Mouse (Mus musculus): ENCODE results near the gene Slc22a5.
"Not testable (repeated sequence)": the region's sequence is repeated elsewhere in the genome, so short reads cannot be mapped to it uniquely, and the experiment has no call there.

Gene Slc22a5

DNA sequence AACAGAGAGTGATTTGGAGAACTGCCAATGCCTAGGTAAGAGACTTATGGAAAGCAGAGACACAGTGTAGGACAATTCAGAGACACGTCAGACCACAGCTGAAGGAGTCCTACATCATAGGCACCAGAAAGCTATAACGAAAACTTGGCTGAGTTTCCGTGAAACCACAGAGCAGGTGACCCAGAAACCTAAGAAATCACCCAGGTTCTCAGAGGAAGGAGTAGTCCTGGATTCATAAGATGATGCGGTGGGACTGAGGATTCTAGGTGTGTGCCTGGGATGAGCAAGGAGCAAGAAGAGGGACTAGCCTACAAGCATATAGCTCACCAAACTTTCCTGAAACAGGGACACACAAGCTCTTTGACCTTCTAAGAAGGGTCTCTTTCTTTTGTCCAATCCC lies 3.2 kb downstream of the Slc22a5 start:
- DNase-seq = peak in 1 of 2 experiments; percentile 15

DNA sequence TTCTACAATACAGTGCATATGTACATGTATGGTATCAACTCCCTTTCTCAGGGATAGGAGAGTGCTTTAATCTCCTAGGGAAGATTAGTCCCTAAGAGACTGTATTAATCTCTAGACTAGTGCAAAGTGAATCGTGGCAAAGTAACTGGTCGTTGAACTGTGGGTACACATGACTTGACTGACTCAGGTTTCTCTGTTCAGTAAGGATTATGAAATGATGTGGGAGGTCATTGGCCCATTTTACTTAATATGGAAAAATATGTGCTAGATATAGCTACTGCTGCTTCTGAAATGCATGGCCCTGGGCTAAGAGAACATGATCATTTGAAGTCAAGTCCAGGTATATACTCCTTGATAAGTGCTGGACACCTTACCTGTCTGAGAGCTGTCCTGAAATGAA lies 8.2 kb downstream of the Slc22a5 start:
- no peak for DNase-seq

DNA sequence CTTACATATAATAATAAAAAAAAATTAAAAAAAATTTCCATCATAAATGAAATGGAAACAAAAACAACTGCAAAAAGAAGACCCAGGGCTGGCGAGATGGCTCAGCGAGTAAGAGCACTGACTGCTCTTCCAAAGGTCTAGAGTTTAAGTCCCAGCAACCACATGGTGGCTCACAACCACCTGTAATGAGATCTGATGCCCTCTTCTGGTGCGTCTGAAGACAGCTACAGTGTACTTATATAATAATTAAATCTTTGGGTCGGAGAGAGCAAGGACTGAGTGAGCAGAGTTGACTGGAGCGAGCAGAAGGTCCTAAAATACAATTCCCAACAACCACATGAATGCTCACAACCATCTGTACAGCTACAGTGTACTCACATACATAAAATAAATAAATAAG lies 13.4 kb downstream of the Slc22a5 start:
- DNase-seq = not testable (repeated sequence)

DNA sequence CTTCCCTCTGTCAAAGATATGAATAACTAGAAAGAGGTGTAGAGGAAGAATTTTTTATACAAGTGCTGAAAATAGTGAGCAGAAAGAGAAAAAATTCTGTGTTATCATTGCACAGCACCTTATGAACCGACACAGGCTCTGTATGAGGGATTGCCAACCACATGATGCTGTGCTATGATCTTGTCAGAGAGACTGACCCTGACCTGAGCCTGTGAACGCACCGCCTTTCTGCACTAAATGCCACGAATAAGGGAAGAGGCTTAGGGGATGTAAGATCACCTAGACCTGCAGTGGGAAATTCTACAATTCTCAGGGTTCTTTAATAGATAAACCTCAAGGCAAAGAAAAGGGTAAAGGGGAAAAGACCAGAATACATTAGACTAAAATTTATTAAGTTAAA lies 15.0 kb downstream of the Slc22a5 start:
- no peak for DNase-seq

DNA sequence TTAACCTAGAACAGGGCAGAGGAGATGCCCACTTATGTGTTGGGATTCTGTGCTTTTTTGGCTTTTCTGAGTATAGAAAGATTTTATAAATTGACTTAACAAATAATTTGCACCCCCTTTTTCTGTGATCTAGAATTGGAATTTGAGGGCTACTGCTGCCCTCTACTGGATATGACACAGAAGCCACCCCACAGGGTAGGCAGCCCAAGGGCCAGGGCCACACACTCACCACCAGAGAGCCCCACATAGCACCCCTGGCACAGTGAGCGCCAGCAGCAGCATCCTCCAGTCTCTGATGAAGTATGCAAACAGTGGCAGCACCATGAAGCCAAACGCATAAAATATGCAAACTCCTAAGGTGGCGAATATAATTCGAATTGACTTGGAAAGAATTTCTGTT lies 16.8 kb downstream of the Slc22a5 start:
- DNase-seq = peak in 1 of 2 experiments; percentile 13

DNA sequence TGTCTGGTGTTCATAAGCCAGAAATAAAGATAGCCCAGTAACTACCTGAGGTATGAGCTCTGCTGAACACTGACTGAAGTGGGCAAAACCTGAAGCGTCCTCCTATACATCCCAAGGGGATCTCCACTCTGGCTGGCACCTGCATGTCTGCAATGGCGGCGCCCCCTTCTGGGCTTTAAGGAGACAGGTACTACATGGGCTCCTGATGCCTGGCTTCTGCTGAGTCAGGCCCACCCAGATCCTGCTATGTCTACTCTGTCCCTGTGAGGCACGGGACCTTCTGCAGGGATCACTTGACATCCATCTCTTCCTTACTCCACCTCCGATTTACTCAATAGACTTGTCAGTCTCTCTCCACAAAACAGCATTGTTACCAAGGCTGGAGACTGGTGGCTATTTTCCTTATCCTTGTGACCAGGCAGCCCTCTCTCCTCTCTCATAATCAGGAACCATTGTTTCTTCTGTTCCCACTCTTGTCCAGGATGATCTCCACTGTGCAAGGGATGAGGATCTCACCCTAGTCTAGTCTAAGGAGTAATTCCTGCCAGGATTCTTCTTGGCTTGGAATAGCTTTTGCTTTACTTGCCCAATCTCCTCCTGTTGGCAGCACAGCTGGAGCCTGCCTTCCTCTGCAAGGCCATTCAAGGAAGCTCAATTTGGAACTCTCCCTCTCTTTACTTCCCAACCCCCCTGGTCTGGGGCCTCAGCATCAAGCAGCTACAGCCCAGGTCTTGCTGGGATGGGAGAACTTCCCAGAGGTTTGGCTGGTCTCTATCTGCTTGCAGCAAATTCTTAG lies 17.4 kb downstream of the Slc22a5 start:
- DNase-seq = not testable (repeated sequence)

DNA sequence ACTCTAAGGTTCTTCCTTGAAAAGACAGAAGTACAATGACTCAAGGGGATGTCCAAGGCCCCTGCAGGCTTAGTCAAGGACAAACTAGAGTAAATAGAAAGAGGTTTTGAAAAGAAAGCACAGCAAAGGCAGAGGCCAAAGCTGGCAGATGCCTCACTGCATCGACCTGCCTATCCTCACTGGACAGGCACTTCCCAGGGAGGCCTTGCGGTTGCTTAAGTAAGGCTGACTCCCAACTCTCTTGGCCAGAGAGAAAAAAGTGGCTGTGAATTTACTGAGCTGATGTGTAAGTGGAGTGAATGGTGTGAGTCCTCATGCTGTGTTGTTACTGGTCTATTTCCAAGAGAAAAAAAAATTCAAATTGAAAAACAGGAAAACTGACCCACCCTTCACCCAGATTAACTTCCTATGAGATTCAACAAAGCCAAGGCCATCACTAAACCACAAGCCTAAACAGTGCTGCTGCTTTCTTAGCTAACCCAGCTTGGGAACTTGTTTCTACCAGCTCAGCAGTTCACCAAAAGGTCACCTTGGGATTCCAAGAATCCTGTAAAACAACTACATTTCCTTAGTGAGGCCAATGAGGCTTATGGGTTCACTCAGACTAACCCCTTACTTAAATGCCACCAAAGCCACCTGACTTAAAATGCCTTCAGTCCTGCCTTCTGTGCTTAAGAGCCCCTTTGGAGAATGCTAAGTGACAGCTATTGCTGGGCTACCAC lies 19.5 kb downstream of the Slc22a5 start:
- DNase-seq = no peak

DNA sequence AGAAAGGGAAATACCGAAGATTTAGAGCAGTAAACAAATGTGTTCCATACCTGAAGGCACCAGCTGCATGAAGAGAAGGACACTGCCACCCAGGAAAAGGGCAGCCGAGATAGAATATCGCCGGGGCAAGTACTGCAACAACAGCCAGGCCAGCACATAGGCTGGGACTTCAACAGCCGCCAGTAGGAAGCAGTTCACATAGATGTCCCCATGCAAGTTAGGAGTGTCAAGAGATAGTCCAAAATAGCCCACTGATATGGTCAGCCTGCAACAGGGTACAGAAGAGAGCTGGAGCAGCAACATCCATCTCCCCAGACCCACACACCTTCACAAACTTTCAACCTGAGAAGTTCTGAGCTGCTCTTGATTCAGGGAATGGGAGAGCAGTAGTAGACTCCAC lies 22.3 kb downstream of the Slc22a5 start:
- no peak for DNase-seq

DNA sequence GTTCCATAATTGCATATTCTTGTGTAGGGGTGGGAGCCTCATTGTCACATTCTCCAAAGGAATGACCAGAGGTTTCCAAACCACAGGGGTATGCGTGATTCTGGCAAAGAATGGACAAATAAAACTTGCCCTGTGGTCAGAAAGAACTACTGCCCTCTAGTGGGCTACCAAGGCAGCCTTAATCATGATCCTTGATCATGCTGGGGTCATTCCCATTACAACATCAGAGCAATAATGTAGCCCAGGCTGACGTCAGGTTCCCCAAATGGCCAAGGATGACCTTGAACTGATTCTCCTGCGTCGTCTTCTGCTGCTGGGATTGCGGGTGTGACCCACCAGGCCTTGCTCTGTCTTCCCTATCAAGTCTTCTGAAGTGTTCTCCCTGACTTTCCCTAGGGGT lies 23.1 kb downstream of the Slc22a5 start:
- DNase-seq = peak; percentile 23 to 61

DNA sequence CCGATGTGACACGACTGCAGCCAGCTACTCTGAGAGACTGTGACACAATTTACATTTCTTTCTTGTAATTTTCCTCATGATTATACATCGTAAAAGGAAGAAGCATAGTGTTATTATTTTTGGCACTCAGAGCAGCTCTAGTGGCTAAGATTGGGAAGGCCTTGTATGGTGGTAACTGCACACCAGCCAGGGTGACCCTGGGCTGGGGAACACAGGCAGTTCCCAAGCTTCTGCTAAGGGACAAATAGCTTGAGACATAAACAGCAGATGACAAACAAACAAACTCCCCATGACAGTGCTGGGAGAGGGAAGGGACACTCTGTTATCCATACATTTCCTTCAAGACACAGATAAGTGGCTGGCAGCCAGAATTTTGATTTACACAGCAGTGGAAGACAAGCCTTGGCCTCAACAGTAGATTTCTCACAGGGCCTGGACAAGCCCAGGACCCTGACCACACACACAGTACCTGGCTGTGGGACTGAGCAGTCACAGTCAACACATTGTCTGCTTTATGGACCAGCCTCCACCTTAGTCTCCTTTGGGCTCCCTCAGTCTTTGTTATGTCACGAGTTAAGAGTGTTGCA lies 26.6 kb downstream of the Slc22a5 start:
- DNase-seq = not testable (repeated sequence)

DNA sequence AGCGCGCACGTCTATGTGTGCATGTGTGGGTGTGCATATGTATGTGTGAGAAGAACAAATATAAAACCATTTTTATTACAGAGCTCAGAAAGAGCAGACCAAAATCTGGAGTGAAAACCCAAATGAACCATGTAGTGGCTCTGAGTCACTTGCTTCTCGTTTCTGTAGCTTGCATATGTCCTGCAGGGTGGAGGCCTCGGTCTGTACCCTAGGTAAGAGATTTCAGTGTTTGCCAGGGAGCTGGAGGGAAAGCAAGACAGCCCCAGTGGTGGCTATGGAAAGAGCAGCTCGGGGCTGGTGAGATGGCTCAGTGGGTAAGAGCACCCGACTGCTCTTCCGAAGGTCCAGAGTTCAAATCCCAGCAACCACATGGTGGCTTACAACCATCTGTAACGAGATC lies 30.5 kb downstream of the Slc22a5 start:
- DNase-seq = not testable (repeated sequence)

DNA sequence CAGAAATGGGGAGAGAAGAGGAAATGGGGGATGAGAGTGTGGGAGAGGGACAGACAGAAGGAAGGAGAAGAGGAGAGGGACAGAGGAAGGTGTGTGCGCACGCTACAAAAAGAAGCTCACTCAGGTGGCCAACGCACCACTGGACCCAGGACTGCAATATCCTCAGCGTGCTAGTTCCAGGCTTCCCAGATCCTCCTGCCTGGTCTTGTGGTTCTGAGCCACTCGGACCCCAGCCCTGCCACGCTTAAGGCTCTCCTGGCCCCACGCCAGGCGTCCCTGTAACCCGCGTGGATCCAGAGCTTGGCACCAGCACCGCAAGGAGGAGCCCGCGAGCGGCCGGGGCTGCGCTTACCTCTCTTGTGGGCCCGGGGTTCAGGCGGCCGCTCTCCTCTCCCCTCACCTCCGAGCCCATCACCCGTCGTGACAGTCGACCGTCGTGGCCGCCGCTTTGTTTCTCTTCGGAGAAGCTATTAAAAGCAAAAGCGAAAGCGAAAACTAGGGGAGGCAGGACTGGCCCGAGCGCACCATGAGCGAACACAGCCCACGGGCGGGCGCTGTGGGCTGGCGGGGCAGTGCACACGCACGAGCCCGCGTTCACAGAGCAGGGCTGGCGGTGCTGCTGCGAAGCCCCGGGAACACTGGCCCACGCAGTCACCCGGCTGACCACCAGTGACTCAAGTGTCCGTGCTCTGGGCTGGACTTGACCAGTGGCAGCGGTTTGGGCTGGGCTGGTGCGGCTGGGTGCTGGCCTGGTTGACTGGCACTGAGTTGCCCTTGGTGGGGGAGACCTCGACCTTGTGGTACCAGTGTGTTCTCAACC lies 32.5 kb downstream of the Slc22a5 start, which contains the start of gene Gm12216:
TSS of gene Gm12216 (minus strand) at position 496 of the 820 bp plus-strand sequence.
- peak; percentile 41 to 50 for DNase-seq

DNA sequence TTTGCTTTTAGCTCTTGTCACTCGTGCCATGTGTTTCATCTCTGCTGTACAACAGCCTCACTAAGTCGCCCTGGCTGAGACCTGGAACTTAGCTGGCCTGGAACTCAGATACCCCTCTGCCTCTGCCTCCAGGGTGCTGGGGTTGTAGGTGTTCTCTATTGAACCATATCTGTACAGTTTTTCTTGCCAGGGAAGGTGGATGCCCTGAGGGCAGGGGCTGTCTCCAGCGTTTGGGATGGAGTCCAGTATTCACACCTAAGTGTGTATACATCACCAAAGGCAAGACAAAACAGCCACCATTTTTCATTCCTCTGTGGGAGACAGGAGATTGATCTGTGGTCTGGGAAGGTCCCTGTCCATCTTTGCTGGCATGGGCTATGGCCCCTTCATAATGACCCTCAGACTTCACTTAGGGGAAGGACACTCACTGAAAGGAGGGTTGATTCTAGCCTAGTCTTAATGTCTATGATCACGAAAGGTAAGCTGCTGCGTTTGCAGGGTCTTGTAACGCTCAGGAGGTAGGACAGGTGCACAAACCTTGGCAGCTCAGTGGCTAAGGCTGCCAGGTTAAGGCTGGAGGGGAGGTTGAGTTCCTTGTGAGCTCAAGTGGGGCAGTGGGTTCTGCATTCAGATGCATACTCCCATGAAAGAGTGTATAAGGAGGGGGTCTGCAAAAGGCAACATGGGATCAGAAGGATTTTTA lies 33.3 kb downstream of the Slc22a5 start:
- DNase-seq = no peak

DNA sequence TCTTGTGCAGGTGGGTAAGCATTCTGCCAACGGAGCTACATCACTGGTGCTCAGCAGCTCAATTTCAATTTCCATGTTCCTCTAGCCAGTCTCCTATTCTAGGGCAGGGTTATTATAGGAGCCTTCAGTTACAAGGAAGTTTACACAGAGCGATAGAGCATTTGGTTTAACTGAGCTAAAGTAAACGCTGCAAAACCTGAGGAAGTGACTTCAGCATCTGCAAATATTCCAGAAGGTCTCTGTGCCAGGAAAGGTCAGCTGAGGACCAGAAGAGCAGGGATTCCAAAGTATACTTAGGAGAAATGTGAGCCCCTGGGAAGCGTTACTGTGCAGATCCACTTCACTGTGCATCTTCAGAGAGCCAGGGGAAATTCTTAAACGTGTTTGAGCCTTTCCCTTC lies 37.8 kb downstream of the Slc22a5 start:
- DNase-seq = no peak

DNA sequence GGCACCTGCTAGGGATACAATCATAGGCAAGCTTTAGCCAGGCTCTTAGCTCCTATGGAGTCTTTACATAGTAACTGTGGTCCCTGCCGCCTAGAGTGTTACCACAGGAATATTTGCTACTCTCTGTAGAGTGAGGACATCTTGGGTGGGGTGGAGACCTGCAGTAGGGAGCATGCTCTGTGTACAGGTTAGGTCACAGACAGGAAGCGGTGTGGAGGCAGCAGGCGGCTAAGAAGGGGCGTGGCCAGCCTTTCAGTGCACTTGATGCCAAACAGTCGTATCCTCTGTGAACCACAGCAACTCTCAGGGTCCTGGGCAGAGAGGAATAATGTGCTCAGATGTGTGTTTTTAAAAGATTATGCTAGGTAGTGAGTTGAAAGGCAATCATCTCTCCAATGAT lies 39.7 kb downstream of the Slc22a5 start:
- DNase-seq = no peak

DNA sequence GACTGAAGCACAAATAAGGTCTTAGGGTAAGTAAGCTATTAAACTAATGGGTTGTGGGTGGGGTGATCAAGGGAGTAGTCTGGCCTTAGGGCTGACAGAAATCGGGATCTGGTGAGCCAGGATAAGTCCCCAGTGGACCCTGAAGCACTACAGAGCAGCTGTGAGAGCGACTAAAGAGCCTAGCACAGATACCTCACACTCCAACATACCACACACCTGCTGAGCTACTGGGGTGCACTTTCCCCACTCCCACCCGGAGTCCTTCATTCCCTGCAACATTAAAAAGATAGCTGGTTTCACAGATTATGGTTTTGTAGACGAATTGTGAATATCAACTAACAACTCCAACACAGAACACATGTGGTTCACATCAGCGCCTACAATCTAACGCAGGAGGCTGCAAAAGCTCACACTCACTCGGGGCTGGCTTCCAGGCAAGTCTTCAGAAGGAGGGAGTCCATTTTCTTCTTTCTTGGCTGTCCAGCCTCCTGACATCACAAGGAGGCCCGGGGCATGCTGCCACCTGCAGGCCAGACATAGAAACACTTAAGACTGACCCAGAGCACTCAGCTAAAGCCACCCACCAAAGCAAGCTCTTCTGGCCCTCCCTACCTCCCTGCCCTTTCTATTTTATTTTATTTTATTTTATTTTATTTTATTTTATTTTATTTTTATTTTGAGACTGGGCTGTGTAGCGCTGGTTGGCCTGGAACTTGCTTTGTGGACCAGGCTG lies 41.7 kb downstream of the Slc22a5 start:
- peak; percentile 90 for DNase-seq

DNA sequence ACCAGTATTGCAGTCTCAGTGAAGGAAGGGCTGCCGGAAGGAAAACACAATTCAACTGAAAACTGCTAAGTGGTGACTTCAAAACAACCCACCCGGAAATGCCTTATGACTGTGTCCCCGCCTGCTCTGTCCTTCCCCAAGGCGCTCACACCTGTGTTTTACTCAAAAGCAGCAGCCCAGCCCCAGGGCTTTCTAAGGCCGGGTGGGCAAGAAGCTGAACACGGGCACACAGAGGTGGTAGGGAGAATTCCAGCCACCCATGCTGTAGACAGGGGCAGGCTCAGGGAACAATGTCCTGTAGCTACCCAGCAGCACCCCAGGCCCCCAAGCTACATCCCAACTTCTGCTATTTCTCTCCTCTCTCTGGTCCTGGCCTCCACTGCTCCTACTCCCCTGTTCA lies 45.8 kb downstream of the Slc22a5 start:
- DNase-seq = no peak

DNA sequence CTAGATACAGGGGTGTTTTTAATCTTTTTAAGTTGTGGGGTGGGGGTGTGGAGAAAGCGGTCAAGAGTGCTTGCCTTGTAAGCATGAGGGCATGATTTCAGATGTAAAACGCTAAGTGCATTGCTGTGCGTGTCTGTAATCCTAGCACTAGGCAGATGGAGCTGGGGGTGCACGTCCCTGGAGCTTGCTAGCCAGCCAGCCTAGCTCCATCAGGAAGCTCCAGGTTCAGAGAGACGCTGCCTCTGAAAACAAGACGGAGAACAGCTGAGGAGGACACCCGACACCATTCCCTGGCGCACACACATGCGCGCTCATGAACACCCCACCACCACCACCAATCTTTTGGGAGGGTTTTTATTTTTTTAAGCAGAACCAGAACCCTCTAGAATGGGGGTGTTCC lies 48.4 kb downstream of the Slc22a5 start:
- DNase-seq = no peak

DNA sequence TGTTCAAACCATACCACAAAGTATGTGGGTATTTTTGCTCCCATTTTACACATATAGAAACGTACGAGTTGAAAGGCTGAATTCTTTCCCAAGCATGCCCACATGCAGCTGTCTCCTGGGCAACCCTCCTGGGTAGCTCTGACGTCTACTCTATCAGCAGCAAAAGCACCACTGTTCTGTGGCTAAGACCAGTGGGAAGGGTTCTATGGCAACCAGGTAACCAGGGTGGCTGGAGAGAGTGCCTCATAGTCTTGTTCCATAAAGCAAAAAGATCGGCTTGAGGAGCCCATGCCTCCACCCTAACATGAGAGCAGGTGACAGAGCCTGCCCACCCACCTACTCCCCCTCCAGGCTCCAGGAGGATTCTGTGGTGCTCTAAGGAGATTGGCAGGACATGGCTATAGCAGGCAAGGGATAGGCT lies 49.3 kb downstream of the Slc22a5 start:
- no peak for DNase-seq

DNA sequence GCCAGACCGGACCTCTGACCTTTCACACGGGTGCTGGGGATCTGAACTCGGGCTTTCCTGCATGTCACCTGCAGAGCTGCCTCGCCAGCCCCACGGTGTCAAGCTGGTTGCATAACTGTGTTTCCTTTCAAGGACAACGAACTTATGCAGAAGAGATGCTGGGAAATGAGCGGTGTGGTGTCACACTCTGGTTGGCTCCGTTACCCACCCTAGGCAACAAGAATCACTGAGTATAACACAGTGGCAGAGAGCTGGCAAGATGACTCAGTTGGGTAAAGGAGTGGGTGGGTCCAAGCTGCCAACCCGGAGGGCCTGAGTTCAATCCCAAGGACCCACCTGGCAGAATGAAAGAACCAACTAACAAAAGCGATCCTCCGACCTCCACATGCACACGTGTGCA lies 49.9 kb downstream of the Slc22a5 start:
- DNase-seq = no peak

Measured in cerebellum, postnatal 10 days (tissue).